Mouse (Mus musculus): ENCODE results near the gene Kcnq1. TPM values are rescaled to one million over a fixed set of nuclear protein-coding genes. Genes with fewer than 3 reads are reported as not detected.
A peak's percentile ranks its signal among the peaks of the same experiment; 100 is the strongest.

The Kcnq1 gene
- polyA plus RNA-seq, 1 experiment from 2014 or later, result 1.5 TPM

DNA sequence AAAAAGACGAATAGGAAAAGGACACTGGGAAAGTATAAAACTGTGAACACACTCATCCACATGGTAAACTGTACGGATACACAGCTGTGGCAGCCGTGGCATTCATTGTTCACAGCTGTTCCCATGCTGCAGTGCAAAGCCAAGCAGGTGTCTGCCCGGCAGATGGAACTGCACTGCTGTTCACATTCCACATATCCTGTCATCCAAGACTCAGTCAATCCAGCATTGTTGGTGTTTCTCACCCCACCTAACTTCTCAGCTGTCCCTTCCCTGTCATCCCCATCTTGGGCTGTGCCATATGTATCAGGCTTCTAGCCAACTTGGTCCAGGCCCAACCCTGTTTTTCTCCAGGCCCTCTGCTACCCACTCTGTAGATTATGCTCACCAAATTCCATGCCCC, 232.5 kb downstream of the Kcnq1 start:
- 0 out of 2 replicates have a peak, but pooled peaks cover 5% of the 10 kb centered on the region for H3K9me3 ChIP-seq (ENCODE audit: control insufficient read depth, low read length)
- 80% methylated on average over 4 of the region's 4 CpGs for WGBS
- no peaks in the 10 kb centered on the region for H3K36me3 ChIP-seq (ENCODE audit: control insufficient read depth, insufficient read depth, low read length)
- H3K4me3 ChIP-seq (ENCODE audit: low read depth, low read length), result no peak overlapping the region
- no peak overlapping the region for H3K4me2 ChIP-seq (ENCODE audit: low read depth, low read length, severe bottlenecking)
- H3K27ac ChIP-seq (ENCODE audit: low read depth, low read length), result no peak overlapping the region
- no peak overlapping the region for H3K9ac ChIP-seq (ENCODE audit: low read length)
- DNase-seq (ENCODE audit: low spot score), result no peak
- peaks cover 81% of the 10 kb centered on the region for H3K27me3 ChIP-seq (ENCODE audit: control insufficient read depth, insufficient read depth, low read length)
- peaks cover 11% of the 10 kb centered on the region; the same call in 1 of the 2 replicates for H3K4me1 ChIP-seq (replicated peaks; ENCODE audit: control insufficient read depth, insufficient read depth, low read length)
- no peak for ATAC-seq (replicated peaks; ENCODE audit: low FRiP score)

DNA sequence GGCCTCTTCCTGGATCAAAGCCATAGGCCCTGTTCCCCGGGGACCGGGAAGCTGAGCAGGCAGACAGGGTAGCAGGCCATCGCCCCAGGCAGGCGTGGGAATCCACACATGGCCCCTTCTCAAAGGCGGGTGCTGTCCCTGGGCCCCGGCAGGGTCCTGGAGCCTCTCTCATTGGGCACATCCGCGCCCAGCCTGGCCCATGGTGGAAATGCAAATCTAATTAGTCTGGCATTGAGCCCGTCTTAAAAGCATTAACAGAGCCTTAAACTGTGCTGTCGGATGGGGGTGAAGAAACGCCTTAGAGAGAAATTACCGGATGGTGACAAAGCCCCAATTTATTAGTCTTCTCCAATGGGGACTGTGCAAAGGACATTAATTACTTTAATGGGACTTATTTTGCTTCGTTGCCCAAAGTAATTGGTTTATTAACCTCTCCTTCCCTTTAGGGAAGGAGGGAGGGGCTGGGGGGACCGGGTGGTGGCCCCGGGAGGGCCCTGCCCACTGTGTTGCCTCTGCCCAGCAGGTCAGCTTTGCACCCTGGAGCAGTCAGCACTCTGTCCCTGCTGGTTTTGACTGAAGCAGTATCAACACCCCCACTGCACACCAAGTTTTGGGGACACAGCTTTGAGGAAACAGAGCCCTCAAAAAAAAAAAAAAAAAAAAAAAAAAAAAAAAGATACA, 234.6 kb downstream of the Kcnq1 start:
- no peak overlapping the region for H3K4me2 ChIP-seq (ENCODE audit: low read depth, low read length, severe bottlenecking)
- H3K9me3 ChIP-seq (ENCODE audit: control insufficient read depth, low read length), result 0 out of 2 replicates have a peak, but pooled peaks cover 5% of the 10 kb centered on the region
- H3K27me3 ChIP-seq (ENCODE audit: control insufficient read depth, insufficient read depth, low read length), result peaks cover 79% of the 10 kb centered on the region
- peak; percentile 88 for ATAC-seq (replicated peaks; ENCODE audit: low FRiP score)
- WGBS, result 20% methylated on average over 15 of the region's 15 CpGs
- H3K9ac ChIP-seq (ENCODE audit: low read length), result no peak overlapping the region
- peak; percentile 87 for DNase-seq (ENCODE audit: low spot score)
- peaks cover 14% of the 10 kb centered on the region; the same call in 1 of the 2 replicates for H3K4me1 ChIP-seq (replicated peaks; ENCODE audit: control insufficient read depth, insufficient read depth, low read length)
- H3K36me3 ChIP-seq (ENCODE audit: control insufficient read depth, insufficient read depth, low read length), result no peaks in the 10 kb centered on the region
- no peak overlapping the region for H3K4me3 ChIP-seq (ENCODE audit: low read depth, low read length)
- H3K27ac ChIP-seq (ENCODE audit: low read depth, low read length), result no peak overlapping the region

DNA sequence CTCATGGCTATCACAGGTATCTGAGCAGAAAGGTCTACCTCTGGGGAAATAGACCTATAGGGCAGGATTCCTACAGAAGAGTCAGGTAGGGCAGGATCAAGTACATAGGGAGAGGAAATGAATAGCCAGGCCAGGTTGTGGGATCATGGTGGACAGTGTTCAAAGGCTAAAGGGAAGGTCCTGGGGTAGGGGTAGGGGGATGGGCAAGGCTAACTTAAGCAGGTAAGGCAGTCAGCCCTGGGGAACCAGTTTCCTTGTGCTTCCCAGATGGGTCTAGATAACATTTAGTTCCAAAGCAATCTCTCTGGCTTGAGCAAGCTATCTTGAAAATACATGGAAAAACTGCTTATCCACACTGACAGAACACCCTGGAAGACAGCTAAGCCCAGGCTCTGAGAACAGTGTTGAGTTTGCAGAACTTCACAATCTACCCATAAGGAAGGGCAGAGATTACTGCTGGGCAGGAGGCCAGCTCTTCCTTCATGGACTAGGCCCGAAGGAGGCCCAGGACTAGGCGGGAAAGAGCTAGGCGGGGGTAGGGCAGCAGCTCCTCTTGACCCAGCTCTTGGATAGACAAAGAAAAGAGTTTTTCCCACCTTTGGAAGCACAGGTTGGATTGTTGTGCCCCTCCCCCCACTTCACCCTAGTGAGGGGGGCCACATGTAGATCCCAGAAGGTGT, 235.3 kb downstream of the Kcnq1 start:
- no peak overlapping the region for H3K4me2 ChIP-seq (ENCODE audit: low read depth, low read length, severe bottlenecking)
- no peak for ATAC-seq (replicated peaks; ENCODE audit: low FRiP score)

DNA sequence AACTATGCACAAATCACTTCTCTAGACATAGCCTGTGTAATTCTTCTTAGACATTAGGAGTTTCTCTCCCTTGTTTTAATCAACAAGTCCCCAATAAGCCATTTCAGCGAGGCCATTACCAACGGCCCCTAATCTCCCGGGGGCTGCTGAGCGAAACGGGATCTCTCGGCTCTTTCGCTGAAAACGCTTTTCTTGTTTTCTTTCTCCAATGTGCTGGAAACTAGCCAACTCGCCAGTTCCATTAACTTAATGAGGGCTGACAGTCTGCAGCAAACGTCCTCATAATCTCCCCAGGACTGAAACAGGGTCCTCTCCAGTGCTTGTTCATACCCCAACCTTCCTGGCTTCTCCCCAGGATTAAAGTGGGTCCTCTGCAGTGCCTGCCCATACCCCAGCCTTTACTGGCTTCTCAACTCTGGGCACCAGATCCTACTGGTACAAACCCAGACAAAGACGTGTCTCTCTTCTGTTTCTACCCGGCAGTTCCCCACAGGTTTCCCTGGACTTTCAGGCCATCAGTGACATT, 237.7 kb downstream of the Kcnq1 start:
- H3K9ac ChIP-seq (ENCODE audit: low read length), result no peak overlapping the region
- no peak overlapping the region for H3K4me3 ChIP-seq (ENCODE audit: low read depth, low read length)
- no peaks in the 10 kb centered on the region for H3K9me3 ChIP-seq (ENCODE audit: control insufficient read depth, low read length)
- DNase-seq (ENCODE audit: low spot score) (no peak), ATAC-seq (replicated peaks; ENCODE audit: low FRiP score) (no peak)
- H3K27me3 ChIP-seq (ENCODE audit: control insufficient read depth, insufficient read depth, low read length), result peaks cover 76% of the 10 kb centered on the region
- no peak overlapping the region for H3K27ac ChIP-seq (ENCODE audit: low read depth, low read length)
- WGBS, result 23% methylated on average over 12 of the region's 12 CpGs
- peaks cover 14% of the 10 kb centered on the region; the same call in 1 of the 2 replicates for H3K4me1 ChIP-seq (replicated peaks; ENCODE audit: control insufficient read depth, insufficient read depth, low read length)
- no peaks in the 10 kb centered on the region for H3K36me3 ChIP-seq (ENCODE audit: control insufficient read depth, insufficient read depth, low read length)
- H3K4me2 ChIP-seq (ENCODE audit: low read depth, low read length, severe bottlenecking), result no peak overlapping the region

More for the DNA sequence above, 235.3 kb downstream of the Kcnq1 start:
- Histone ChIP-seq H3K27ac (ENCODE audit: low read depth, low read length) (no peak overlapping the region), H3K27me3 (ENCODE audit: control insufficient read depth, insufficient read depth, low read length) (peaks cover 81% of the 10 kb centered on the region), H3K36me3 (ENCODE audit: control insufficient read depth, insufficient read depth, low read length) (no peaks in the 10 kb centered on the region), H3K4me3 (ENCODE audit: low read depth, low read length) (no peak overlapping the region), H3K9me3 (ENCODE audit: control insufficient read depth, low read length) (0 out of 2 replicates have a peak, but pooled peaks cover 5% of the 10 kb centered on the region), H3K4me1 (replicated peaks; ENCODE audit: control insufficient read depth, insufficient read depth, low read length) (peaks cover 14% of the 10 kb centered on the region; the same call in 1 of the 2 replicates), H3K9ac (ENCODE audit: low read length) (no peak overlapping the region)
- DNase-seq (ENCODE audit: low spot score), result no peak
- WGBS, result 87% methylated on average over 3 of the region's 3 CpGs

DNA sequence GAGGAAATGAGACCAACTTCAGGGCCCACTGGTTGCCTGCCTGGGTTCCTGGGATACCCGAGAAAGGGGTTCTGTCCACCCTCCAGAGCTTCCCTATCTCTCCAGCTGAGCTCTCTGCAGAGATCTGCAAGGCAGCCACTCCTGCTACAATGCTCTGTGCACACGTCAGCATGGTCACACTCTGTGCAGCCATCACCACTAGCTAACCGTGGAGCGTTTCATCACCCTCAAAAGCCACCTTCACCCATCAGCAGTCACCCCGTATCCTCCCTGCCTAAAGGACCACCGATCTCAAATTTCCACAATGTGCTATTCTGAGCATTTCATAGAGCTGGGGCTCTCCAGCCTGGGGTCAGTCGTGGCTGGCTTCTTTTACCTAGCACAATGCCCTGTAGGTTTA, 243.1 kb downstream of the Kcnq1 start:
- Histone ChIP-seq H3K27me3 (ENCODE audit: control insufficient read depth, insufficient read depth, low read length) (peaks cover 47% of the 10 kb centered on the region), H3K9me3 (ENCODE audit: control insufficient read depth, low read length) (no peaks in the 10 kb centered on the region), H3K4me3 (ENCODE audit: low read depth, low read length) (no peak overlapping the region), H3K9ac (ENCODE audit: low read length) (no peak overlapping the region), H3K36me3 (ENCODE audit: control insufficient read depth, insufficient read depth, low read length) (no peaks in the 10 kb centered on the region), H3K27ac (ENCODE audit: low read depth, low read length) (no peak overlapping the region), H3K4me1 (replicated peaks; ENCODE audit: control insufficient read depth, insufficient read depth, low read length) (no peaks in the 10 kb centered on the region), H3K4me2 (ENCODE audit: low read depth, low read length, severe bottlenecking) (no peak overlapping the region)
- DNase-seq (ENCODE audit: low spot score) (no peak), ATAC-seq (replicated peaks; ENCODE audit: low FRiP score) (no peak)
- 84% methylated on average over 7 of the region's 7 CpGs for WGBS

DNA sequence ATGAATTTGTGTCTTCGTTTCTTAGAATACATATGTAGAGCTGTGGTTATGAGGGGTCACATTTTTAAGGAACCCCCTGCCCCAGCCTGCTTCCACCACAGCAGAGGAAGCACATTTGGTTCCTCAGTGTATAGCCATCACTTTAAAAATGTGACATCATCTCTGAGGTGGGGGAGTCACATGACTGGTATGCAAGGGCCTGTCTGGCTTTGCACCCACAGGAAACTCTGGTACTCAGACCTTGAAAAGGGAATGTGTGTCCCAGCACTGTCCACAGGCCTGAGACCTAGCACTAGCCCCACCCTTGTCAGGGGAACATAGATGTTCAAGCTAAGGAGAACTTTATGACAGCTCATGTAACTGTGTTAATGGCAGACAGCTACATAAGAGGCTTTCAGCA, 243.7 kb downstream of the Kcnq1 start:
- WGBS, result 81% methylated on average over 1 of the region's 1 CpGs
- Histone ChIP-seq H3K4me2 (ENCODE audit: low read depth, low read length, severe bottlenecking) (no peak overlapping the region), H3K9me3 (ENCODE audit: control insufficient read depth, low read length) (no peaks in the 10 kb centered on the region), H3K4me1 (replicated peaks; ENCODE audit: control insufficient read depth, insufficient read depth, low read length) (no peaks in the 10 kb centered on the region), H3K36me3 (ENCODE audit: control insufficient read depth, insufficient read depth, low read length) (no peaks in the 10 kb centered on the region), H3K9ac (ENCODE audit: low read length) (no peak overlapping the region), H3K27me3 (ENCODE audit: control insufficient read depth, insufficient read depth, low read length) (peaks cover 41% of the 10 kb centered on the region), H3K27ac (ENCODE audit: low read depth, low read length) (no peak overlapping the region), H3K4me3 (ENCODE audit: low read depth, low read length) (no peak overlapping the region)
- no peak for DNase-seq (ENCODE audit: low spot score)
- no peak for ATAC-seq (replicated peaks; ENCODE audit: low FRiP score)

DNA sequence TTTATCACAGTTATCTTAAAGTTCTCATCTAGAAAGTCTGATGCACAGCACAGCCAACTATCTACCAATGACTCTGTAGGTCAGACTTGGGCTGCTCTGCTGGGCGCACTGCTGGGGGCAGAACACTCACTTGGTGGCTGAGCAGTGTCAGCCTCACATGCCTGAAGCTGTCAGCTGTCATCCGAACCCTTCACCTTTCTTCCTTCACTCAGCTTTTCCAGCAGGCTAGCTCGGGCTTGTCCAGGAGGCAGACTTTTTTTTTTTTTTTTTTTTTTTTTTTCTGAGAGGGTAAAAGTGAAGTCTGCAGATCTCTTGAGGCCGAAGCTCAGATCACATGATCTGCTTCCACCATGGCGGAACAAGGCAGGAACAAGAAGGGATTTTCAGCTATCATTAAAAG, 249.7 kb downstream of the Kcnq1 start:
- Histone ChIP-seq H3K36me3 (ENCODE audit: control insufficient read depth, insufficient read depth, low read length) (no peaks in the 10 kb centered on the region), H3K4me3 (ENCODE audit: low read depth, low read length) (no peak overlapping the region), H3K27me3 (ENCODE audit: control insufficient read depth, insufficient read depth, low read length) (peaks cover 32% of the 10 kb centered on the region), H3K27ac (ENCODE audit: low read depth, low read length) (no peak overlapping the region), H3K4me2 (ENCODE audit: low read depth, low read length, severe bottlenecking) (no peak overlapping the region), H3K4me1 (replicated peaks; ENCODE audit: control insufficient read depth, insufficient read depth, low read length) (no peaks in the 10 kb centered on the region), H3K9me3 (ENCODE audit: control insufficient read depth, low read length) (no peaks in the 10 kb centered on the region), H3K9ac (ENCODE audit: low read length) (no peak overlapping the region)
- DNase-seq (ENCODE audit: low spot score) (no peak), ATAC-seq (replicated peaks; ENCODE audit: low FRiP score) (no peak)
- WGBS, result 68% methylated on average over 5 of the region's 5 CpGs

DNA sequence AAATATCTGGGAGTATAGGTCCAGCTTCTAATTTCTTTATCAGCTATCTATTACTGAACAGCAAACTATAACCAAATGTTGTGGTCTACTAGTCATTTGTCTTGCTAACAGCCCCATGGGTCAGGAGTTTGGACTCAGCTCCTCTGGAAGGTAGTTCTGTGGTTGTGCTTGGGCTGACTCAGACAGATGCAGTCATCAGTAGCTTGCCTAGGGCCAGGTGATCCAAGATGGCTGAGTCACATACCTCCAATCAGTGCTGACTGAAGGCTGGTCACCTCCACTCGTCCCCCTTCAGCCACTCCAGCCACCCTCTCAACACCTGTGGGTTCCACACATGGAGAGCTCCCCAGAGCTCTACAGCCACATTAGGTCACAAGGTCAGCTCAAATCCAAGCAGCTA, 250.9 kb downstream of the Kcnq1 start:
- H3K36me3 ChIP-seq (ENCODE audit: control insufficient read depth, insufficient read depth, low read length), result no peaks in the 10 kb centered on the region
- DNase-seq (ENCODE audit: low spot score), result no peak
- 65% methylated on average over 1 of the region's 1 CpGs for WGBS
- no peak for ATAC-seq (replicated peaks; ENCODE audit: low FRiP score)
- no peak overlapping the region for H3K4me3 ChIP-seq (ENCODE audit: low read depth, low read length)
- peaks cover 41% of the 10 kb centered on the region for H3K27me3 ChIP-seq (ENCODE audit: control insufficient read depth, insufficient read depth, low read length)
- no peaks in the 10 kb centered on the region for H3K9me3 ChIP-seq (ENCODE audit: control insufficient read depth, low read length)
- no peak overlapping the region for H3K27ac ChIP-seq (ENCODE audit: low read depth, low read length)
- no peak overlapping the region for H3K4me2 ChIP-seq (ENCODE audit: low read depth, low read length, severe bottlenecking)
- H3K9ac ChIP-seq (ENCODE audit: low read length), result no peak overlapping the region
- H3K4me1 ChIP-seq (replicated peaks; ENCODE audit: control insufficient read depth, insufficient read depth, low read length), result no peaks in the 10 kb centered on the region

All from forebrain, embryonic 11.5 days (tissue).